Mouse (Mus musculus): ENCODE measurements around the gene Nphs1. TPM values are rescaled to one million over a fixed set of nuclear protein-coding genes. Genes with fewer than 3 reads are reported as not detected.

The Nphs1 gene
- polyA plus RNA-seq, 1 experiment from 2014 or later, result 1.4 TPM

DNA sequence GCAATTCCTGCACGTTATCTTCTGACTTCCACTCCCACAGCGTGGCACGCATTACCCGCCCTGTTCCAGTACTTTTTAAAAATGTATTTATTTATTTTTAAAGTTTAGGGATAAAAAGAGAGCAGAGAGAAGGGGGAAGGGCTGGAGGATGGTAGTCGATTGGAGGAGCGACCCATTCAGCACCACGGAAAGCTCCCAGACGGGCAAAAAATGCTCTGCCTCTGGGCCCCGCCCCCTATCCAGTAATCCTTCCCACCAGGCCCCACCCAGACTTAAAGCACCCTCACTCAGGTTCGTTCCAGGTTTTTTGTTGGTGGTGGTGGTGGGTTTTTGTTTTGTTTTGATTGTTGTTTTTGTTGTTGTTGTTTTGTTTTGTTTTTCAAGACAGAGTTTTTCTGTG lies 23.9 kb upstream of the Nphs1 start:
- Histone ChIP-seq H3K4me2 (ENCODE audit: low read length) (no peak overlapping the region), H3K27me3 (ENCODE audit: control insufficient read depth, insufficient read depth, low read length) (no peaks in the 10 kb centered on the region), H3K36me3 (ENCODE audit: control insufficient read depth, insufficient read depth, low read length) (peaks cover 55% of the 10 kb centered on the region), H3K27ac (replicated peaks; ENCODE audit: low read depth, low read length) (no peak overlapping the region), H3K4me3 (replicated peaks; ENCODE audit: low read depth, low read length) (no peak overlapping the region), H3K9me3 (ENCODE audit: control insufficient read depth, low read length) (no peaks in the 10 kb centered on the region), H3K9ac (replicated peaks; ENCODE audit: low read length) (no peak overlapping the region), H3K4me1 (ENCODE audit: control insufficient read depth, insufficient read depth, low read length) (no peaks in the 10 kb centered on the region)
- WGBS, result 6% methylated on average over 10 of the region's 10 CpGs
- no peak for ATAC-seq (ENCODE audit: low FRiP score, low TSS enrichment)
- DNase-seq, result peak; percentile 27

DNA sequence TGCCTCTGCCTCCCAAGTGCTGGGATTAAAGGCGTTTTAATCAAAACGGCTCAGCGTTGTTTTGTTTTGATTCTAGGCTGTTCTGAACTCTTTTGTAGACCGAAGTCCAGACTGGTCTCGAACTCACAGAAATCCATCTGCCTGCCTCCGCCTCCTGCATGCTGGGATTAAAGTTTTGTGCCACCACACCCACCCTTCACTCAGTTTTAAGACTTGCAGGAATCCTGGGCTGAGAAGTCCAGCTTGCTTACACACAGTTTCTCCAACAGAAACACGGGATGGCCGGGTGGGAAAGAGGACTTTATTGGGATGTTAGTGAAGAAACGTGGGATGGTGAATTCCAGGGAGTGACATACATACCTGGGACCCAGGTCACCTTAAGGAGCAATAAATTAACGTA lies 23.4 kb upstream of the Nphs1 start:
- Histone ChIP-seq H3K4me2 (ENCODE audit: low read length) (no peak overlapping the region), H3K4me1 (ENCODE audit: control insufficient read depth, insufficient read depth, low read length) (no peaks in the 10 kb centered on the region), H3K4me3 (replicated peaks; ENCODE audit: low read depth, low read length) (no peak overlapping the region), H3K9ac (replicated peaks; ENCODE audit: low read length) (no peak overlapping the region), H3K27me3 (ENCODE audit: control insufficient read depth, insufficient read depth, low read length) (no peaks in the 10 kb centered on the region), H3K36me3 (ENCODE audit: control insufficient read depth, insufficient read depth, low read length) (peaks cover 60% of the 10 kb centered on the region), H3K27ac (replicated peaks; ENCODE audit: low read depth, low read length) (no peak overlapping the region), H3K9me3 (ENCODE audit: control insufficient read depth, low read length) (no peaks in the 10 kb centered on the region)
- ATAC-seq (ENCODE audit: low FRiP score, low TSS enrichment), result no peak
- WGBS, result 72% methylated on average over 10 of the region's 10 CpGs
- no peak for DNase-seq

DNA sequence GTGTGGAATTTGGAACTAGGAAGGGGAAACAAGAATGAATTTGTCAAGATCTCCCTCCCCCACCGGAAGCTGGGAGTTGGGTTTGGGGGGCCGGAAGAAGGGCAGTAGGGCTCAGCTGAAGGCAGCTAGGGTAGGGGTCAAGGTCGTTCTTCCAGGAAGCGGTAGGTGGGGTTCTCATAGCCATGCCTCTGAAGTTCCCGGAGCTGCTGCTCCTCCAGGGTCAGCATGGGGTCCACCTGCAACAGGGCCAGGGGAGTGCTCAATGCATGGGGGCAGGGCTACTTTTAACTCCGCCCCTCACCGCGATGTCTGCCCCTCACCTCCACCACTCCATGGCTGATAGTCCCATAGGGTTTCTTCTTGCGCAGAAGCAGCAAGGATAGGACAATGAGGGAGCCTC lies 23.0 kb upstream of the Nphs1 start:
- Histone ChIP-seq H3K27ac (replicated peaks; ENCODE audit: low read depth, low read length) (no peak overlapping the region), H3K9ac (replicated peaks; ENCODE audit: low read length) (no peak overlapping the region), H3K36me3 (ENCODE audit: control insufficient read depth, insufficient read depth, low read length) (peaks cover 65% of the 10 kb centered on the region), H3K4me3 (replicated peaks; ENCODE audit: low read depth, low read length) (no peak overlapping the region), H3K4me2 (ENCODE audit: low read length) (no peak overlapping the region), H3K4me1 (ENCODE audit: control insufficient read depth, insufficient read depth, low read length) (no peaks in the 10 kb centered on the region), H3K27me3 (ENCODE audit: control insufficient read depth, insufficient read depth, low read length) (no peaks in the 10 kb centered on the region), H3K9me3 (ENCODE audit: control insufficient read depth, low read length) (no peaks in the 10 kb centered on the region)
- 55% methylated on average over 9 of the region's 9 CpGs for WGBS
- ATAC-seq (ENCODE audit: low FRiP score, low TSS enrichment), result no peak; the same call in 1 of the 2 replicates
- no peak for DNase-seq

DNA sequence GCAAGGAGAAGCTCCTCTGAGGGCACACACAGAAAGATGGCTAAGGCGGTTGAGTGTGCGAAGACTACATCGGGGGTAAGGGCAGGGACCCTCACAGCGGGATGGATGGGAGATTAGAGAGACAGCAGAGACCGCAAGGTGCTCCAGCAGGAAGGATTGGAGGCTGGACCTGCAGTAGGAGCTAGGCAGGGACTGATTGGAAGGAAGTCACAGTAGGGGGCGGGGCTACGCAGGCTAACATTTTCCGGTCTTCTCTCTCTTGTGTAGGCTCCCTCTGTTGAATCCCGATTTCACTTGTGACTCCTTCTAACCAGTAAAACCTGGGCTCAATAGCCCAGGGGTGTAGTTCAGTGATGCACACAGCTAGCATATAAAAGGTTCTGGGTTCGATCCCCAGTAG lies 21.2 kb upstream of the Nphs1 start:
- Histone ChIP-seq H3K27me3 (ENCODE audit: control insufficient read depth, insufficient read depth, low read length) (no peaks in the 10 kb centered on the region), H3K9ac (replicated peaks; ENCODE audit: low read length) (no peak overlapping the region), H3K9me3 (ENCODE audit: control insufficient read depth, low read length) (no peaks in the 10 kb centered on the region), H3K36me3 (ENCODE audit: control insufficient read depth, insufficient read depth, low read length) (peaks cover 80% of the 10 kb centered on the region), H3K27ac (replicated peaks; ENCODE audit: low read depth, low read length) (no peak overlapping the region), H3K4me3 (replicated peaks; ENCODE audit: low read depth, low read length) (no peak overlapping the region), H3K4me1 (ENCODE audit: control insufficient read depth, insufficient read depth, low read length) (no peaks in the 10 kb centered on the region), H3K4me2 (ENCODE audit: low read length) (no peak overlapping the region)
- WGBS, result 29% methylated on average over 10 of the region's 10 CpGs
- ATAC-seq (ENCODE audit: low FRiP score, low TSS enrichment), result no peak
- DNase-seq, result peak; percentile 24

DNA sequence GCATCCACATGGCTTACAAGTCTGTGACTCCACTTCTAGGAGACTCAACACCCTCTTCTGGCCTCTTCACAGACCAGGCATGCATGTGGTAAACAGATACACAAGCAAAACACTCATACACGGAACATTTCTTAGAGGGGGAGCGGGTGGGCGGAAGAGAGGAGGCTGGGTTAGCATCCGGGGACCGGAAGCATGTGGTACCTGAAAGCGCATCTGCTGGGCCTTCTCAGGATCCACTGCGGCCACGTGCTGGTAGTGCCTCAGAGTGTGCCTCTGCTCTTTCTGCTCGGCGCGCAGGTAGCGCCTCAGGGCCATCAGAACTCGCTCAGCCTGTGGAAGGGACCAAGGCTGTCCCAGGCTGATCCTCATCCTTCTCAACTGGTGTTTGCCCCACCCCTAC lies 18.4 kb upstream of the Nphs1 start:
- Histone ChIP-seq H3K4me1 (ENCODE audit: control insufficient read depth, insufficient read depth, low read length) (peaks cover 2% of the 10 kb centered on the region; the same call in 1 of the 2 replicates), H3K4me3 (replicated peaks; ENCODE audit: low read depth, low read length) (no peak overlapping the region), H3K27me3 (ENCODE audit: control insufficient read depth, insufficient read depth, low read length) (no peaks in the 10 kb centered on the region), H3K9ac (replicated peaks; ENCODE audit: low read length) (no peak overlapping the region), H3K9me3 (ENCODE audit: control insufficient read depth, low read length) (no peaks in the 10 kb centered on the region), H3K36me3 (ENCODE audit: control insufficient read depth, insufficient read depth, low read length) (peaks cover 83% of the 10 kb centered on the region), H3K27ac (replicated peaks; ENCODE audit: low read depth, low read length) (no peak overlapping the region), H3K4me2 (ENCODE audit: low read length) (no peak overlapping the region)
- DNase-seq, result no peak
- no peak for ATAC-seq (ENCODE audit: low FRiP score, low TSS enrichment)
- WGBS, result 82% methylated on average over 13 of the region's 13 CpGs

DNA sequence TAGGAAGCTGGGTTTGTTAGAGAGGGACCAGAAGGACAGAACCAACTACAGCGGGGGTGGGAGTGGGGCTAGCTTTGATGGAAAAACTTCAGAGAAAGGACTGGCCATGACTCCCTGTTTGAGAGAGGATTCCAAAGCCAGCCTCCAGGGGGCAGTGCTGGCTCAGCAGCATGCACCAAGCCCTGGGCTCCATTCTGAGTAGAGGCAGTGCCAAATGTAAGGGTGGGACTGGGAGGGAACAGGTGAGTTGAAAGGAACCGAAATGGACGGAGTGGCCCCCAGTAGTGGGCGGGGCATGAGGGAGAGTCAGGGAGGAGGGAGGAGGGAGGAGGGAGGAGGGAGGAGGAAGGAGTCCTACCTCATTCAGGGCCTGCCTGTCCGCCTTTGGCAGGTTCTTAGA lies 17.4 kb upstream of the Nphs1 start:
- Histone ChIP-seq H3K27ac (replicated peaks; ENCODE audit: low read depth, low read length) (no peak overlapping the region), H3K9me3 (ENCODE audit: control insufficient read depth, low read length) (no peaks in the 10 kb centered on the region), H3K36me3 (ENCODE audit: control insufficient read depth, insufficient read depth, low read length) (peaks cover 73% of the 10 kb centered on the region), H3K4me3 (replicated peaks; ENCODE audit: low read depth, low read length) (no peak overlapping the region), H3K4me1 (ENCODE audit: control insufficient read depth, insufficient read depth, low read length) (peaks cover 2% of the 10 kb centered on the region; the same call in 1 of the 2 replicates), H3K27me3 (ENCODE audit: control insufficient read depth, insufficient read depth, low read length) (no peaks in the 10 kb centered on the region), H3K4me2 (ENCODE audit: low read length) (no peak overlapping the region), H3K9ac (replicated peaks; ENCODE audit: low read length) (no peak overlapping the region)
- ATAC-seq (ENCODE audit: low FRiP score, low TSS enrichment), result no peak
- DNase-seq, result peak; percentile 82
- WGBS, result 17% methylated on average over 5 of the region's 5 CpGs

DNA sequence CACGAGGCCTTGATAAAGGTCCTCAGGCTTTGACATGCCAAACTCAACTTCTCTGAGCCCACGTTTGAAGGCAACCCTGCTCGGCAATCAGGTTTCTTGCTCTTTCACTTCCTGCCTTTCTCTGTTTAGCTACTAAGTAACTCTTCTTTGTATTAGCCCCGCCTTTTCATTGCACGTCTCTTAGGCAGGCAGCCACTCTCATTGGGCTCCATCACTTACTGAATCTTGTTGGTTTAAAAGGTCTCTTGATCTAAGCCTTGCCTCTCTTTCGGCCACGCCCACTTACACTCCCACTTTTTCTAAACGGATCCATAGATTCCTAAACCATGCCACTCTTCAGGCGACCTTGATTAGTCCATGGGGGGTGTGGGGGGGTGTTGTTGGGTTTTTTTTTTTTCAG lies 14.4 kb upstream of the Nphs1 start:
- ATAC-seq (ENCODE audit: low FRiP score, low TSS enrichment) (no peak), DNase-seq (peak; percentile 58)
- no peaks in the 10 kb centered on the region for H3K27me3 ChIP-seq (ENCODE audit: control insufficient read depth, insufficient read depth, low read length)
- H3K9ac ChIP-seq (replicated peaks; ENCODE audit: low read length), result peak overlapping the region; percentile 99
- H3K4me1 ChIP-seq (ENCODE audit: control insufficient read depth, insufficient read depth, low read length), result peaks cover 7% of the 10 kb centered on the region; the same call in 1 of the 2 replicates
- WGBS, result 15% methylated on average over 9 of the region's 9 CpGs
- peak overlapping the region; percentile 98; the same call in 1 of the 2 replicates for H3K27ac ChIP-seq (replicated peaks; ENCODE audit: low read depth, low read length)
- H3K9me3 ChIP-seq (ENCODE audit: control insufficient read depth, low read length), result no peaks in the 10 kb centered on the region
- peak overlapping the region; percentile 90 for H3K4me2 ChIP-seq (ENCODE audit: low read length)
- H3K4me3 ChIP-seq (replicated peaks; ENCODE audit: low read depth, low read length), result peak overlapping the region; percentile 86
- peaks cover 46% of the 10 kb centered on the region for H3K36me3 ChIP-seq (ENCODE audit: control insufficient read depth, insufficient read depth, low read length)

DNA sequence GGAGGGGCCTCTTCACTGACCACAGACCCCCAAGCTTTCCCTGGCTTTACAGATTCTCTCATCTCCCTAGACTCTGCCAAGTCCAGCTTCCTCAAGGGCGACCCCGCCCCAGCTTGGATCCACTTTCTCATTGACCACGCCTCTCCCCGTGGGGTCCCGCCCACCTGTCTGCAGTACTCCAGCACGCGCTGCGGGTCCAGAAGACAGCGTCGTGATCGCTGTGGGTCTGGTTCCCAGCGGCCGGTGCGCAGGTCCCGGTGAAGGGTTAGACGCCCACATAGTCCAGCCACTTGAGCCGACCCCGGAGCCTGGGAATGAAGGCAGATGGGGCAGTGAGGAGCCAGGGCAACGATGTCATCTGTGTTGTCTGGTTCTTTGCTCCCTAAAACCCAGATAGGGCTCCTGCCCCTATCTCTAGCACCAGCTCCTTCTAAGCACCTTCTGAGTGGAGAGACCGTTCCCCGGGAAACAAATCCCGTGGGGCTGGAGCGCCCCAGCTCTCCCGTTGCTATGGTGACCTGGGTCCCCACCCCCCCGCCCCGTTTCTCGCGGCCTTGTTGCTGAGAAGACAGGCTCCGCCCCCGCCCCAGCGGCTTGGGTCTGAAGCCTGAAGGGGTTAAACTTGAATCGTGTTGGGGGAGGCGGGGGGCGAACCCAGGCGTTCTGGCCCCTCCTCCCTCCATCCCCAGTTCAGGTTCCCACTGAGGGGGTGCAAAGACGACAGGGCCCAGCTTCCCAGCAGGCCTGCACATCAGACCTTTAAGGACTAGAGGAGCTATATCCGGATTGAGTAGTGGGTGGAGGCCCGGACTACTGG lies 13.8 kb upstream of the Nphs1 start:
- peak overlapping the region; percentile 86 for H3K4me3 ChIP-seq (replicated peaks; ENCODE audit: low read depth, low read length)
- H3K4me1 ChIP-seq (ENCODE audit: control insufficient read depth, insufficient read depth, low read length), result peaks cover 7% of the 10 kb centered on the region; the same call in 1 of the 2 replicates
- peak overlapping the region; percentile 90 for H3K4me2 ChIP-seq (ENCODE audit: low read length)
- DNase-seq, result peak; percentile 95
- H3K9me3 ChIP-seq (ENCODE audit: control insufficient read depth, low read length), result no peaks in the 10 kb centered on the region
- ATAC-seq (ENCODE audit: low FRiP score, low TSS enrichment), result peak; percentile 66
- peak overlapping the region; percentile 98 for H3K27ac ChIP-seq (replicated peaks; ENCODE audit: low read depth, low read length)
- peaks cover 39% of the 10 kb centered on the region for H3K36me3 ChIP-seq (ENCODE audit: control insufficient read depth, insufficient read depth, low read length)
- H3K9ac ChIP-seq (replicated peaks; ENCODE audit: low read length), result peak overlapping the region; percentile 99
- under 1% methylated on average over 37 of the region's 38 CpGs for WGBS
- no peaks in the 10 kb centered on the region for H3K27me3 ChIP-seq (ENCODE audit: control insufficient read depth, insufficient read depth, low read length)
